Mouse (Mus musculus) gastrocnemius, postnatal 25 days (tissue): Measurements from ENCODE around the gene Gpr31b. TPM values are rescaled to one million over a fixed set of nuclear protein-coding genes. Genes with fewer than 3 reads are reported as not detected.

Experiments
- total RNA-seq, 2 experiments: library from RNA; stranded (reverse); gene quantifications; 1 replicate in 1 of 2; 2 replicates in 1 of 2; pipeline ENCODE4 v1.2.3; 2021

The Gpr31b gene
- total RNA-seq, 2 experiments from 2014 or later = not detected

Other genes starting within 250 kb of the Gpr31b start
- gene Mas1, start 184.2 kb downstream of the Gpr31b start, total RNA-seq = under 1 TPM in 1 of 2 experiments, not detected in 1; 0.59 TPM
- 1 to 10 TPM; 1.2 to 2.2 TPM for gene Mrgprh, start 176.3 kb downstream of the Gpr31b start, total RNA-seq
- under 1 TPM in 1 of 2 experiments, not detected in 1; 0.83 TPM for gene Pnldc1, start 142.1 kb downstream of the Gpr31b start, total RNA-seq
- gene Tcp1, start 136.6 kb downstream of the Gpr31b start, total RNA-seq = 100 to 1,000 TPM; 159 to 178 TPM
- 100 to 1,000 TPM; 100 to 109 TPM for gene Mrpl18, start 136.0 kb downstream of the Gpr31b start, total RNA-seq
- not detected for gene Acat3, start 111.7 kb downstream of the Gpr31b start, total RNA-seq
- gene Acat2, start 91.5 kb downstream of the Gpr31b start, total RNA-seq = 1 to 10 TPM; 3.2 to 5.4 TPM
- 10 to 100 TPM; 23.3 to 24.7 TPM for gene Wtap, start 58.1 kb downstream of the Gpr31b start, total RNA-seq
- gene Sod2, start 45.5 kb downstream of the Gpr31b start, total RNA-seq = 100 to 1,000 TPM; 447 to 456 TPM
- gene Tcp10b, start 8.8 kb upstream of the Gpr31b start, total RNA-seq = under 1 TPM; 0.10 to 0.32 TPM
- not detected for gene Unc93a, start 79.5 kb upstream of the Gpr31b start, total RNA-seq
- not detected for gene Smok2a, start 168.9 kb upstream of the Gpr31b start, total RNA-seq
- not detected for gene Smok2b, start 178.0 kb upstream of the Gpr31b start, total RNA-seq